Mouse (Mus musculus) ES-CJ7 (cell line): ENCODE results near the gene Ell2.
"Not testable (repeated sequence)": the region's sequence is repeated elsewhere in the genome, so short reads cannot be mapped to it uniquely, and the experiment has no call there.

Experiments used
- DNase-seq: peaks from one replicate; pipeline ENCODE4 v3.0.0; 2011; ENCODE audit warnings: low read depth, low spot score

Gene Ell2

DNA sequence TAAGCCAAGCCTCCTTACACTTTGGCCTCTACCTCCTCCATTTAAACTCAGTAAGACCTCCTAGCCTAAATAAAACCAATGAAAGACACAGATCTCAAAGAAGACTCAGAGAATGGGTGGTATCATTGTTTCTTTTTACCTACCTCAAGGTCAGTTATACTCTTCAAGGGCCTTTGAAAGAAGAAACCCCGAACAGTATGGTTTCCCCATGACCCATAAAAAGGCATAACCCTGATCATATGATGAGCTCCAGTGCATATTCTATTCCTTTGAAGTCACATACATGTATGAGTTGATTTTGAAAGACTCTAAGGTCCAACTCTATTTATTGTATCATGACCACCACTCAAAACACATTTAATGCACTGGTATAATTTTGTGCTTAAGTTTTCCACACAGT, at the start of gene Ell2:
Ell2 (plus strand) TSS at position 301 of the 400 bp plus-strand sequence.
- no peak for DNase-seq

DNA sequence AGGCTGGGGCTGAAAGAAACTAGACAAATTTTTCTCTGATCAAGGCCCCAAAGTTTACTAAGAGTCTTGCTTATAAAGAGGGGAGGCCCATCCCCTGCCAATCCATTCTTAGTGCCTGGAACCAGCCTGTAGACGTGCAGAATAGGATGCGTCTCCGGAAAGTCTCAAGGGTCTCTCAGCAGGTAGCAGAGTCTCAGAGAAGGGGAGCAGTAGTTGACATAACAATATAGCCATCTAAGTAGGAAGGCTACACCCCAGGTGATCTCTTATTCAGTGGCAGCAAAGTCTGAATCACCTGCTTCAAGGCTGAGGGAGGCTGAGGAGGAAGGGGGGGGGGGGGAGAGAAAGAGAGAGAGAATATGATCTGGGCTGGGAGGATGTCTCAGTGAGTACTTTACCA, 21.1 kb upstream of the Ell2 start:
- DNase-seq, result peak; percentile 98

DNA sequence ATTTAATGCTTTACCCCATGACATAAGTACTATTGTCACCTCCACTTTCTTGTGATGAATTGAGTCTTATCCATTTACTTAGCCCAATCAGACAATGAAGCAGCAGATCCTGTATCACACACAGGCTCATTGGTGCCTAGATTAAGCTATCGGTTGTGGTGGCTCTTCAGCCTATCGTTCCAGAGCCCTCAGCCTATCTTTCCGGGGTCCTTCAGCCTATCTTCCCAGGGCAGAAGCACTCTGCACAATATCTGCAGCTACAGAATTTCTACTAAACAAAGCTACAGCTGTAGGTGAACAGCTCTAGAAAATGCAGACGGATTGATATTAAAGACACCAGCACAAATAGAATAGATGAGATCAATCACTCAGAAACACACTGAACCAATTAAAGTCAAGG, 19.6 kb upstream of the Ell2 start:
- DNase-seq, result no peak

GRCm38 (mm10) chr13:75691625-75692024, 14.9 kb upstream of the Ell2 start:
- no peak for DNase-seq

GRCm38 (mm10) chr13:75693081-75693480, 13.5 kb upstream of the Ell2 start:
- no peak for DNase-seq

GRCm38 (mm10) chr13:75702814-75703213, 3.7 kb upstream of the Ell2 start:
- peak; percentile 87 for DNase-seq

DNA sequence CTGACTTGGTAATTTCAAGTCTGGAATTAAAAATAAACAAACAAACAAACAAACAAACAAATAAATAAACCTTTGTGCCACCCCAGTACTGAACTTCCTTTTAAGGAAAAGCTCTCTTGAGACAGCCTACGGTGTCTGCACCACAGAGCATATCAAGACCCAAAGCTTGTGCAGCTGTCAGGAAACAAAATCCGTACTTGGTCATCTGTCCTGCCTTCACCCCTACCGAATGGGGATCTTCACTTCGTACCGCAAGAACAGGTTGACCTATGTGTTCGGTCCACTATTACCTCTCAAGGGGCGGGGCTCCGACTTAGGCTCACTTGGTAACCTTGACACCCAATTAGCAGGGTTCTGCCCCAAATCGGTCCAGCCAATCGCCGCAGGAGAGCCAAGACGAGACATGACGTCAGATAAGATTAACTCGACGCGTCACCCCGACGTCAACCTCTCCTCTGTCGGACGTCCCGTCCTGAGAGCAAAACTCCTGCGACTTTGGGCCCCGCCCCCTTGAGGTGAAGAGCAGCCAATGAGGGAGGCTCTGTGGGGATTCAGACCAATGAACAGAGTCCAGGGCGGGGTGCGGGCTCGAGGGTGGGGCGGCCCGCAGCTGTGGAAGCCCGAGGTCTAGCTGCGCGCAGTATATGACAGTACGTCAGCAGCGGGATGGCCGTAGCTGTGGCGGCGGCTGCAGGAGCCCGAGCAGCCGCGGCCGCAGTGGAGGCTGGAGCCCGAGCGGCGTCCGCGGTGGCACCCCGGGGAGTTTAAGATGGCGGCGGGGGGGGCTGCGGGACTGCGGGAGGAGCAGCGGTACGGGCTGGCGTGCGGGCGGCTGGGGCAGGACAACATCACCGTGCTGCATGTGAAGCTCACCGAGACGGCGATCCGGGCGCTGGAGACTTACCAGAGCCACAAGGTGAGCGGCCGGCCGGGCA, 592 bp downstream of the Ell2 start:
- DNase-seq, result peak; percentile 100

DNA sequence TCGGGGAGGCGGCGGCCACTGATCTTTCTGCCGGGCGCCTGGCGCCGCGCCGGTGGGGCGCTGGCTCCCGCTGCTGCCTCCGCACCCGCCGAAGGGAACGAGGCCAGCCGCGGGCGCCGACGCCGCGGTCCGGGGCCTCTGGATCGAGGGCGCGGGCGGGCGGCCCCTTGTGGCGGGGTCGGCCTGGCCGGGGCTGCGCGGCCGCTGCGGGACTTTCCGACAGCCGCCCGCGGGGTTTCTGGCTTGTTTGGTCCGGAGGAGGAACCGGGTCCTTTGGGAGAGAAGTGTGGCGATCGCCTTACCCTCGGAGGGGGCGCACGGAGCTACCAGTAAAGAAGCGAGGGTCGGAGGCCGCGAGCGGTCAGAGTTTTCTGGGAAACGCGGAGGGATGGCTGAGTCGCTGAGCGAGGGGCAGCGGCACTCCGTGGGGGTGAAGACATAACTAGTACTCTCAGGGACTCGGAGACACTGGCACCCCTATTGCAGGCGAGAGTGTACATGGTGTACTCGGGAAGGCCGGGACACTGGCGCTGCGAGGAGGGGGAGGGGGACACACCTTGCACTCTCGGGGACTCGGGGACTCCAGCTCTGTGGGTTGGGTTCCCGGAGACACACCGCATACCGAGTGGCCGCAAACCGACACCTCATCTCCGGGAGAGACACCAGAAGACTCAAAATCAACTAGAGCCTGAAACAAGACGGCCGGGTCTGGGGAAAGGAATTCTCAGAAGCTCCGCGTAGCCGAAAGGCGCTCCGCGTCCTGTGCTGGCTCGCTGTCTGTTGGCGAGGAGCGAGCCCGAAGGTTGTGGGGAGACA, 1.5 kb downstream of the Ell2 start:
- DNase-seq, result peak; percentile 55

GRCm38 (mm10) chr13:75708637-75709002, 2.1 kb downstream of the Ell2 start:
- DNase-seq, result no peak

- DNase-seq, result no peak
These were observed 2.6 kb downstream of the Ell2 start for GRCm38 (mm10) chr13:75709026-75709778.

GRCm38 (mm10) chr13:75710152-75710551, 3.6 kb downstream of the Ell2 start:
- no peak for DNase-seq

DNA sequence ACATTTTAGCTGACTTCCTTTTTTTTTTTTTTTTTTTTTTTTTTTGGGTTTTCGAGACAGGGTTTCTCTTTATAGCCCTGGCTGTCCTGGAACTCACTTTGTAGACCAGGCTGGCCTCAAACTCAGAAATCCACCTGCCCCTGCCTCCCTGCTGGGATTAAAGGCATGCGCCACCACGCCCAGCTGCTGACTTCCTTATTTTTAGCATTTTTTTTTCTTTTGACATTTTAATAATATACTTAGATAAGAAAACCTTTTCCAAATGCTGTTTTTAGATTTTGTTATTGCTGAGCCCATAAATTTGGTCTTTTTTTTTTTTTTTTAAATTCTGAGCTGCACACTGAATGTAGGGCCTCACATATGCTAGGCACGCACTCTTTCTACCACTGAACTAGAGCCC, 5.0 kb downstream of the Ell2 start:
- DNase-seq, result not testable (repeated sequence)

DNA sequence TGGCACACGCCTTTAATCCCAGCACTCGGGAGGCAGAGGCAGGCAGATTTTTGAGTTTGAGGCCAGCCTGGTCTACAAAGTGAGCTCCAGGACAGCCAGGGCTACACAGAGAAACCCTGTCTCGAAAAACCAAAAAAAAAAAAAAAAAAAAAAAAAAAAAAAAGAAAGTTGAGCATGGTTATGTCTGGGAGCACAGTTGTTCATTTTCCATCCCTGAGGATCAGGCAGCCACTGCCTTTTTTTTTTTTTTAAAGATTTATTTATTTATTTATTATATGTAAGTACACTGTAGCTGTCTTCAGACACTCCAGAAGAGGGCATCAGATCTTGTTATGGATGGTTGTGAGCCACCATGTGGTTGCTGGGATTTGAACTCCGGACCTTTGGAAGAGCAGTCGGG, 6.0 kb downstream of the Ell2 start:
- DNase-seq, result not testable (repeated sequence)

- no peak for DNase-seq
These were observed 7.8 kb downstream of the Ell2 start for GRCm38 (mm10) chr13:75714407-75714806.

DNA sequence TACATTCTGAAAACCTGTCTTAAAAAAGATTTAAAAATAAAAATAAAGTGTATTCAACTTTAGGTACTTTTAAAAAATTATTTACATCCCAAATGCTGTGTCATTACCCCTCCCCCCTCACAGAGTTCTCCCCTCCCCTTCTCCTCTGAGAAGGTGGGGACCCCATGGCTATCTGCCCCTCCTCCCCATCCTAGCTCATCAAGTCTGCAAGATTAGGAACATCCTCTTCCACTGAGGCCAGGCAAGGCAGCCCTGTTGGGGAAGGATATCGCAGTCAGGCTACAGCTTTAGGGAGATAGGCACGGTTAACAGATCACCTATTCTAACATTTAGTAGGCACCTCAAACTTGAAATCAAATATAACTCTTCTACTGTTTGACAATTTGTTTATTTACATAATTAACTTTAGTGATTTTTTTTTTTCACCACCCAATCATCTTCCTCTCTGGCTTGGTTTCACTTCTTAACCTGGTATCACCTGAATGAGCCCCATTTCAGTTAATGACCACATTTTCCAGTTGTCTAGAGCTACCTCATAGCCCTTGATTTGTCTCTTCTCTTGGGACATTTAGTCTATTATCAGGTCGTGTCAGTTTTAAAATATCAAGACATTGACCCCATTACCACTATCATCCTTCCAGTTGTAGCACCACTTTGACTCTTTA, 11.2 kb downstream of the Ell2 start:
- no peak for DNase-seq

- no peak for DNase-seq
These were observed 11.8 kb downstream of the Ell2 start for GRCm38 (mm10) chr13:75718376-75718775.

- no peak for DNase-seq
These were observed 13.1 kb downstream of the Ell2 start for GRCm38 (mm10) chr13:75719645-75720044.

DNA sequence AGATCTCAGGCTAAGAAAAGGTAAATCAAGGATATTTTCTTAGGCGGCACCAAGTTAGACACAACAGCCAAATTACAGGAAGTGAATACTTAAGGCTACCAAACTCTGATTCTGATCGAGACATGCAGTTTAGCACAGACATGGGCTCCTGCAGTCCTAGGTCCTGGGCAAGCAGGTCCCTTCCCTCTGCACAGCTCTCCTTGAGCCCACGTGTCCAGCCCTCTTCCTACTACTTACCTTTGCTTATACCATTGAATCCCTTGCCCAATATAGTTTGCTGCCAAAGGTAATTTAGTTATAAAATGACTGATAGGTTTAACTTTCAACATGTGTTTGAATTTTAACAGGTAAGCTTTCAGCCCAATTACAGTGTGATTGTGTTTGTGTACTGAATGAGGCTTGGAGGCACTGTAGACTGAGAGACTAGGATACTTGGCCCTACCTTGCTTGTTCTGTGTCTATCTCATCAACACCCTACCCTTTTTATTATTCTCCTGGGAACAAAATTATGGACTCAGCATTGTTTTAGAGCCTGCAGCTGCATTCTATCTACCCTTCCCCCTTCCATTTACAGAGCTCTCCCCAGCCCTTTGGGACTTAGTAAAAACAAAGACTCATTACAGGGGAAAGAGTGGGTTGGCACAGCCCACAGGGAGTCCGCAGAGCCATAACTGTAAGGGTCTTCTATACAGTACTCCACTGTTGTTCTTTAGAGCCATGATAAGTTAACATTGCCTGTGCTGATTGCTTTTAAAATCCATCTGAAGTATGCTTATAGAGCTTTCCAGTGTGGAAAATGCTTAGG, 20.2 kb downstream of the Ell2 start:
- no peak for DNase-seq

DNA sequence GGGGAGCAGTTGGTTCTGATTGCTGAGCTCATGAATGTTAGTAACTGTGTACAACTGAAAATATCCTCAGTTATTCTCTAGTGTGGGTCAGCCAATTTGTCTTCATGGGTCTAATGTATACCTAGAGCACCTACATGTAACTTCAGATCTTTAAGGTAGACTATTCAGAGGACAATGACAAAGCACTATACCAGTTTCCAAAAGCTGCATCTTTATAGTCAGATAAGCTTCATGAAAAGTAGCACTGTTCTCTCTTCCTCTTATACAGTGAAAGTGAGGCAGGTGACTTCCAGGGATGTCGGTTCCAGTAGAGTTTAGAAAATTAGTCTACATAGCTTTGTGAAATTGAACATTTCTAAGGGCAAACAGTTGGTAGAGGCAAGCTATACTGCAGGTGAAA, 21.4 kb downstream of the Ell2 start:
- no peak for DNase-seq

DNA sequence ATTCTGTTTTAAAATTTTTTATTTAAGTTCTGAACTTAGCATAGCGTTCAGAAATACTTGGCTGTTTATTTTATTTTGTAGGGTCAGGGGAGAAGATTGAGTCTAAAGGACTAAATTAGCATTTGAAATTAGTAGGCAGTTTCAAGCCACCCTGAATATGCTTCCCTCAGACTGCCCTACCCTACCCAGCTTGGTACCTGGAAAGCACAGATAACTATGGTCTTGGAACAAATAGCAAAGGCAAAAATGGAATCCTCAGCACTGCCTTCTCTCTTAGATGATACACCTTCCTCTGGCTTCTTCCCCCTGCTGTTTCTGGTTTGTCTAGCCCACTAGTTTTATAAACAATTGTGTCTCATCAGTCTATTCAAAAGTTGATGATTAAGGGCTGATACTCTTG, 23.3 kb downstream of the Ell2 start:
- no peak for DNase-seq

- no peak for DNase-seq
These were observed 24.2 kb downstream of the Ell2 start for GRCm38 (mm10) chr13:75730717-75731116.
